Mouse (Mus musculus) megakaryocyte, embryonic 14.5 days (primary cell): Measurements from ENCODE around the gene Siva1. TPM values are rescaled to one million over a fixed set of nuclear protein-coding genes. Genes with fewer than 3 reads are reported as not detected.
A peak's percentile ranks its signal among the peaks of the same experiment; 100 is the strongest.

Experiments used
- H3K27me3 ChIP-seq: replicated peaks from 2 replicates; pipeline ENCODE3; 2012; ENCODE audit warnings: inconsistent platforms
- H3K36me3 ChIP-seq: replicated peaks from 2 replicates; pipeline ENCODE3; 2012; ENCODE audit warnings: low read length, inconsistent platforms, mixed read lengths
- H3K4me1 ChIP-seq: 2 replicates; pipeline ENCODE4 v1.6.1; 2012; ENCODE audit warnings: inconsistent platforms
- H3K4me3 ChIP-seq: replicated peaks from 2 replicates; pipeline ENCODE3; 2012; ENCODE audit warnings: moderate library complexity, mild to moderate bottlenecking, inconsistent platforms
- H3K9me3 ChIP-seq: 2 replicates; pipeline ENCODE4 v1.6.1; 2012; ENCODE audit warnings: inconsistent platforms
- FLI1 ChIP-seq: IDR thresholded peaks from 2 replicates; pipeline ENCODE4 v1.6.1; 2012; ENCODE audit warnings: low read length, inconsistent platforms, mixed read lengths
- GATA1 ChIP-seq: IDR thresholded peaks from 3 replicates; pipeline ENCODE4 v1.6.1; 2012; ENCODE audit warnings: mixed read lengths, low read length, inconsistent platforms, borderline replicate concordance
- polyA plus RNA-seq: library from polyadenylated mRNA; stranded (reverse); fragments of >175 nt; gene quantifications from 2 replicates; pipeline ENCODE4 v1.2.3, GENCODE M21; 2012; ENCODE audit warnings: low replicate concordance; ENCODE audit not compliant: insufficient read depth

Gene Siva1
- polyA plus RNA-seq, 1 experiment, result 63.6 TPM

- H3K27me3 ChIP-seq, result peaks cover 25% of the 10 kb centered on the region
- peaks cover 59% of the 10 kb centered on the region for H3K4me1 ChIP-seq
- H3K36me3 ChIP-seq, result peaks cover 4% of the 10 kb centered on the region
- H3K9me3 ChIP-seq, result no peaks in the 10 kb centered on the region
- TF ChIP-seq FLI1, result no peak
- TF ChIP-seq GATA1, result no peak
- peak overlapping the region; percentile 97 for H3K4me3 ChIP-seq
Measured at GRCm38 (mm10) chr12:112694127-112694475, 49.6 kb downstream of the Siva1 start.

- TF ChIP-seq FLI1 (no peak), GATA1 (no peak)
- Histone ChIP-seq H3K36me3 (no peaks in the 10 kb centered on the region), H3K27me3 (peaks cover 46% of the 10 kb centered on the region), H3K9me3 (no peaks in the 10 kb centered on the region), H3K4me3 (no peak overlapping the region), H3K4me1 (peaks cover 51% of the 10 kb centered on the region)
Measured at GRCm38 (mm10) chr12:112696806-112697425, 52.4 kb downstream of the Siva1 start.

Other genes with a start within 250 kb of the Siva1 start
- 0.15 TPM in 1 of 2 replicates, not detected in the other for gene A530016L24Rik, start 155.2 kb upstream of the Siva1 start, polyA plus RNA-seq
- gene Tmem179, start 127.9 kb upstream of the Siva1 start, polyA plus RNA-seq, result not detected in 2 replicates
- gene Inf2, start 55.9 kb upstream of the Siva1 start, polyA plus RNA-seq, result 569 and 1,129 TPM in 2 replicates
- 10.1 and 38.2 TPM in 2 replicates for gene Adssl1, start 24.6 kb upstream of the Siva1 start, polyA plus RNA-seq
- 237 and 415 TPM in 2 replicates for gene Akt1, start 30.2 kb downstream of the Siva1 start, polyA plus RNA-seq
- 0.52 and 0.72 TPM in 2 replicates for gene Zbtb42, start 34.1 kb downstream of the Siva1 start, polyA plus RNA-seq
- gene Cep170b, start 75.8 kb downstream of the Siva1 start, polyA plus RNA-seq, result 2.2 and 5.6 TPM in 2 replicates
- 11.4 and 36.3 TPM in 2 replicates for gene Pld4, start 116.0 kb downstream of the Siva1 start, polyA plus RNA-seq
- gene Ahnak2, start 158.0 kb downstream of the Siva1 start, polyA plus RNA-seq, result 3.3 TPM in 1 of 2 replicates, not detected in the other
- 8.2 and 25.4 TPM in 2 replicates for gene Clba1, start 164.3 kb downstream of the Siva1 start, polyA plus RNA-seq
- gene Cdca4, start 184.7 kb downstream of the Siva1 start, polyA plus RNA-seq, result 3.2 and 11.7 TPM in 2 replicates
- 1.2 TPM in 1 of 2 replicates, not detected in the other for gene Gpr132, start 223.5 kb downstream of the Siva1 start, polyA plus RNA-seq